Mouse (Mus musculus): ENCODE data around the gene Trim50. TPM values are rescaled to one million over a fixed set of nuclear protein-coding genes. Genes with fewer than 3 reads are reported as not detected.
"Not testable (repeated sequence)": the region's sequence is repeated elsewhere in the genome, so short reads cannot be mapped to it uniquely, and the experiment has no call there.

Trim50 gene
- polyA plus RNA-seq, 1 experiment, result not detected

- no peak for DNase-seq (ENCODE audit: low read depth, low spot score)
- WGBS, result 53% methylated on average over 6 of the region's 6 CpGs
These were observed 14.7 kb downstream of the Trim50 start for GRCm38 (mm10) chr5:135367841-135368240.

GRCm38 (mm10) chr5:135368312-135368711 is 15.2 kb downstream of the Trim50 start:
- DNase-seq (ENCODE audit: low read depth, low spot score), result no peak
- WGBS, result 84% methylated on average over 6 of the region's 6 CpGs

- 48% methylated on average over 9 of the region's 9 CpGs for WGBS
- not testable (repeated sequence) for DNase-seq (ENCODE audit: low read depth, low spot score)
These were observed 16.1 kb downstream of the Trim50 start for GRCm38 (mm10) chr5:135369196-135369595.

- WGBS, result under 1% methylated on average over 64 of the region's 64 CpGs
- DNase-seq (ENCODE audit: low read depth, low spot score), result peak; percentile 84
These were observed 16.9 kb downstream of the Trim50 start, which contains the start of gene Nsun5 for GRCm38 (mm10) chr5:135369787-135370654. Gene Nsun5 (plus strand): TSS chr5:135369953.

- no peak for DNase-seq (ENCODE audit: low read depth, low spot score)
- 91% methylated on average over 13 of the region's 13 CpGs for WGBS
These were observed 18.1 kb downstream of the Trim50 start for GRCm38 (mm10) chr5:135371195-135371594.

- 99% methylated on average over 5 of the region's 5 CpGs for WGBS
- DNase-seq (ENCODE audit: low read depth, low spot score), result no peak
These were observed 20.5 kb downstream of the Trim50 start for GRCm38 (mm10) chr5:135373601-135374000.

GRCm38 (mm10) chr5:135375167-135375566 is 22.1 kb downstream of the Trim50 start:
- DNase-seq (ENCODE audit: low read depth, low spot score), result no peak
- WGBS, result 25% methylated on average over 8 of the region's 8 CpGs

- no peak for DNase-seq (ENCODE audit: low read depth, low spot score)
- WGBS, result 64% methylated on average over 2 of the region's 2 CpGs
These were observed 23.2 kb downstream of the Trim50 start for GRCm38 (mm10) chr5:135376341-135376740.

- DNase-seq (ENCODE audit: low read depth, low spot score), result no peak
- WGBS, result 96% methylated on average over 4 of the region's 4 CpGs
These were observed 27.6 kb downstream of the Trim50 start for GRCm38 (mm10) chr5:135380681-135381080.

GRCm38 (mm10) chr5:135381356-135381925 is 28.3 kb downstream of the Trim50 start:
- no peak for DNase-seq (ENCODE audit: low read depth, low spot score)
- 94% methylated on average over 10 of the region's 10 CpGs for WGBS

GRCm38 (mm10) chr5:135382746-135383145 is 29.7 kb downstream of the Trim50 start:
- 87% methylated on average over 7 of the region's 7 CpGs for WGBS
- no peak for DNase-seq (ENCODE audit: low read depth, low spot score)

GRCm38 (mm10) chr5:135383771-135384170 is 30.7 kb downstream of the Trim50 start:
- WGBS, result 76% methylated on average over 10 of the region's 10 CpGs
- DNase-seq (ENCODE audit: low read depth, low spot score), result no peak

GRCm38 (mm10) chr5:135394004-135394823 is 41.1 kb downstream of the Trim50 start, which contains the start of gene Pom121:
Gene Pom121 (minus strand): TSS chr5:135394546.
- WGBS, result under 1% methylated on average over 107 of the region's 110 CpGs
- DNase-seq (ENCODE audit: low read depth, low spot score), result peak; percentile 47

- no peak for DNase-seq (ENCODE audit: low read depth, low spot score)
- WGBS, result 57% methylated on average over 5 of the region's 5 CpGs
These were observed 42.7 kb downstream of the Trim50 start for GRCm38 (mm10) chr5:135395826-135396225.

- DNase-seq (ENCODE audit: low read depth, low spot score), result no peak
- 47% methylated on average over 6 of the region's 6 CpGs for WGBS
These were observed 46.3 kb downstream of the Trim50 start for GRCm38 (mm10) chr5:135399382-135399781.

GRCm38 (mm10) chr5:135400244-135400643 is 47.1 kb downstream of the Trim50 start:
- peak; percentile 51 for DNase-seq (ENCODE audit: low read depth, low spot score)
- 4% methylated on average over 2 of the region's 2 CpGs for WGBS

- no peak for DNase-seq (ENCODE audit: low read depth, low spot score)
These were observed 51.5 kb downstream of the Trim50 start for GRCm38 (mm10) chr5:135404623-135405022.

GRCm38 (mm10) chr5:135405437-135405836 is 52.3 kb downstream of the Trim50 start:
- DNase-seq (ENCODE audit: low read depth, low spot score), result no peak
- WGBS, result 76% methylated on average over 9 of the region's 9 CpGs

More at GRCm38 (mm10) chr5:135404623-135405022, 51.5 kb downstream of the Trim50 start:
- WGBS, result 49% methylated on average over 20 of the region's 20 CpGs

- DNase-seq (ENCODE audit: low read depth, low spot score), result no peak
- WGBS, result 77% methylated on average over 4 of the region's 4 CpGs
These were observed 55.0 kb downstream of the Trim50 start for GRCm38 (mm10) chr5:135408114-135408513.

- DNase-seq (ENCODE audit: low read depth, low spot score), result no peak
- 87% methylated on average over 9 of the region's 9 CpGs for WGBS
These were observed 57.2 kb downstream of the Trim50 start for GRCm38 (mm10) chr5:135410266-135410665.
